Mouse (Mus musculus): ENCODE measurements around the gene Slc6a11.
A peak's percentile ranks its signal among the peaks of the same experiment; 100 is the strongest.

Gene Slc6a11

DNA sequence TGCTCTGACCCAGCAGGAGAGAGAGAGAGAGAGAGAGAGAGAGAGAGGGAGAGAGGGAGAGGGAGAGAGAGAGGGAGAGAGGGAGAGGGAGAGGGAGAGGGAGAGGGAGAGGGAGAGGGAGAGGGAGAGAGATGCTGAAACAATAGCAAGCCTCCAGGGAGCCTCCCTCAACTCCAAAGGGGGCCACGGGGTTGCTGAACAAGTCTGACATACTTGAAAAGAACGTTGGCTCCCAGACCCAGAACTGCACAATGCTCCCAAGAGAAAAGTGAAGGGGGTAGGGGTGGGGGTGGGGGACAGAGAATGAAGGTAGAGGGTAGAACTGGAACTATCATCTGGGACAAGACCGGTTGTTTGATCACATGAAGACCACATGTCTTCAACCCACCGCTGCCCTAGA is 136.9 kb downstream of the Slc6a11 start:
- DNase-seq (ENCODE audit: low spot score in 2 of 2) = no peak

- no peak for DNase-seq (ENCODE audit: low spot score in 2 of 2)
These were observed 138.5 kb downstream of the Slc6a11 start for GRCm38 (mm10) chr6:114269589-114269988.

DNA sequence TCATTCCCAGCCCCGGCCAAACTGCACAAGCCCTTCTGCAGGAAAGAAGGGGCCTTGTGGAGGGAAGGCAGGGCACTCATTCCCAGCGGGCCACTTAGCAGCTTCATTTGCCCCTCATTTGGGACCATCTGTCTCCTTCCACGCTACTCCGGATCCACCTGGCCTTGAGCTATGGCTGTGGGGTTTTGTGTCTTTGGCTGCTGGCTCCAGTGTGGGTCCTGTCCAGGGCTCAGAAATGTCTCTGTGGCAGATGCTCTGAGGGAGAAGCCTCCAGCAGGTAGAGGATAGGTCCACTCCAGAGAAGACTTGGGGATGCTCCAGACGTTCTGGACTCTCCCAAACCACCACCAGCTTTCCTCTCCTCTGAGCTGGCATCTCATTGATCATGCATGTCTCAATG is 139.8 kb downstream of the Slc6a11 start:
- DNase-seq (ENCODE audit: low spot score in 2 of 2) = no peak

DNA sequence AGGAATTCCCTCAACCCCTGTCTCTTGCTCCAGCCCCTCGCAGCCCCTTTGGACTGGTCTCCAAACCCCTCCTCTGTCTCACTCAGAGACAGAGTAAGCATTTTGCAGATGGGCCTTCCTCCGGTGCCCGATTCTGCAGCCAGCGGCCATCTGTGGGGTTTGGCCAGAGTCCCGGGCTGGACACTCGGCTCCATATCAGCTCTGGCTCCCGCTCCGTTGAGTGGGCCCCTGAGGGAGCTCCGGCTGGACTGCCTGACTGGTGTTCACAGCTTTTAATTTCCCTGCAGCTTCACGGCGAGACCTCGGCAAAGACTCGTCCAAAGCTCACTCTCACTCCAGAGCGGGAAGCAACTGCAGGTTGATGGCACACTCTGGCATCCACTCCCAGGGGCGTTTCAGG is 141.2 kb downstream of the Slc6a11 start:
- DNase-seq (ENCODE audit: low spot score in 2 of 2) = peak in 1 of 2 experiments; percentile 33

DNA sequence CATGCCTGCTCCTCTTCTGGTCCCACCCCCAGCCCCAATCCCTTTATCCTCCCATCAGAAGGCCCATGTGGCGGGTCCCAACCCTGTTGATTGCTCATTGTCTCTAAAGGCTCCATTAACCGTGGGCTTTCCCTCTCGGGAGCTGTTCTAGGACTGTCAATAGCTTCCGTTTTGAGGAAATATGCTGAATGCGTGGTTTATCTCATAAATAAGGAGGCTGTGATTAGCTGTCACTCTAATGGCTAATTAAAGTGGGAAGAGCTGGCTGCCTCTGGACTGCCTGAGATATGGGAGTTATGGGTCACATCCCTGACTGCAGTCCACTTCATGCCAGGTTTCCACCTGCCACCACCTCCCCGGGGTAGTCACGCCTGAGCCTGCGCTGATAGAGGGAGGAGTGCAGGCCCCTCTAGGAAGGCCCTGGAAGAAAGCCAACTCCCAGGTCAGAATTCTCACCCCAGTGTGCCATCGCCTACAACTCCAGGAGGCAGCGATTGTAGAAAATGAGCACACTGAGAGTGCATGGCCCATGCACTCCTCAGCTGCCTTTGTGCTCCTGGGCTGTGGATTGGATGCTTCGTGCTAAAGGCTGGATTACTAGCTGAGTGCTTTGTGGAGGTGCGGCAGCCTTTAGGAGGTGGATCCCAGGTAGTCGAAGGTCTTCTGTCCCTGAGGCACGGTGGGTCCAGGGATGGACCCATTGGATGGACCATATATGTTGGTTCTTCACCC is 143.1 kb downstream of the Slc6a11 start:
- DNase-seq (ENCODE audit: low spot score in 2 of 2) = no peak

DNA sequence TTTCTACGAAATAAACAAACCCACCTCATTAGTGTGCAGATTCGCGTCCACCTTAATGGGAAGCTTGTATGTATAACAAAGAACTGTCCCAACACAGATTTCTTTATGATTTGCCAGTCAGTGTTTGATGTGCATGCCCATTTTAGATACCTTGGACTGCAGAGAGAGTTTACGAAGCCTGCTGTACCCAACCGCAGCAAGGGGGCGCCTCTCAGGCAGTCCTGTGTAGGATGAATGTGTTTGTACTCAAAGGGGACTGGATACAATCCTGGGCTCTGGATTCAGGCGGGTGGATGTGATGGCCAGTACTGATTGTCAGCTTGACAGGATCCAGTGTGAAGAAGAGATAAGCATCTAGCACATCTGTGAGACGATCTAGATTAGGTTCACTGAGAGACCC is 144.8 kb downstream of the Slc6a11 start:
- no peak for DNase-seq (ENCODE audit: low spot score in 2 of 2)

DNA sequence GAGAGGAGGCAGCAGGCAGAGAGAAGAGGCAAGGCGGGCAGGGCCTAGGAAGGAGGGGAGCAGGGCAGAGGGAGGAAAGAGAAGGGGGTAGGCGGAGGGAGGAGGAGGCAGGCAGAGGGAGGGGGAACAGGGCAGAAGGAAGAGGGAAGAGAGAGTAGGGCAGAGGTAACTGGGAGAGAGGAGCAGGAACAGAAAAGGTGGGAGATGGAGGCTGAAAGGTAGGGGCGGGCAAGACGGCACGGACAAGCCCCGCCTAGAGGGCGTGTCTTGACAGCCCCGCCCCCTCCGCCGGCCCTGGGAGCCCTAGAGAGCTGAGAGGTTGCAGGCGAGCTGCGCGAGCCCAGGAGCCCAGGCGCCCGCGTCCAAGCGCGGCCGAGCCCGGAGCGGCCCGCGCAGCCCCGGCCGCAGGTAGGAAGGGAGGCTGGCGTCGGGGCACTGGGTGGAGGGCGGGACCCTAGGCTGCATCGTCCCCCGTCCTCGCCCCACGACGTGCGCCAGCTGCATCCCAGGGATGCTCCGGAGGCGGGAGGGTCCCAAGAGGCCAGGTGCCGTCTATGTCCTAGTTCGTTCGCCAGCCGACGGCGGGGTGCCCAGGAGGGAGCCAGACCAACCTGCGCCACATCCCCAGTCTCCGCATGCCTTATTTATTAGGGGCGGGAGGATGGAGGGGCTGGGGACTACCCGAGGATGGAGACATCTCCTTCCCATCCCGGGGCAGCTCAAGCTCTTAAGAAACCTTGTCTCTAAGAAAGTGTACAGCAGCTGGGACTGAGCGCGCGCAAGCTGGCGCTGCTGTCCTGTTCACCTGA is 151.6 kb downstream of the Slc6a11 start, which contains the start of gene Slc6a1:
Slc6a1 (plus strand) TSS at position 167 of the 809 bp plus-strand sequence.
- DNase-seq (ENCODE audit: low spot score in 2 of 2) = peak; percentile 37 to 70

- DNase-seq (ENCODE audit: low spot score in 2 of 2) = no peak
These were observed 152.3 kb downstream of the Slc6a11 start for GRCm38 (mm10) chr6:114283278-114283770.

- no peak for DNase-seq (ENCODE audit: low spot score in 2 of 2)
These were observed 153.1 kb downstream of the Slc6a11 start for GRCm38 (mm10) chr6:114283927-114284703.

- no peak for DNase-seq (ENCODE audit: low spot score in 2 of 2)
These were observed 154.4 kb downstream of the Slc6a11 start for GRCm38 (mm10) chr6:114285424-114285823.

DNA sequence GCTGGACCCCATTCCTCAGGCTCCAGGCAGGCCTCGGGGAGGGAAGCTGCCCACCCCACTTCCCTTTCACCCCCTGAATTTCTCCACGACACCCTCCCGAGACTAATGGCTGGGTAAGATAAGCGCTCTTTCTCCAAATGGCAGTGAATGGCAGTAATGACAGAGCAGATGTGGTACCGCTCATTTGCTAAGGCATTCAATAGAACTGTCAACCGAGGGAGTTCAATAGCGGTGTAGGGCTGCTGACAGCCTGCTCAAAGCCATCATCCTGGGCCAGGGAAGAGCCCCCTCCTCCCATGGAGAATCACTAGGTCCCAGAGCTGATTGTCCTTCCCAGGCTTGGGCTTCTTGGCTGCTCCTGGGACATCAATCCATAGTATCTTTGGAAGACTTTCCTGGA is 158.1 kb downstream of the Slc6a11 start:
- no peak for DNase-seq (ENCODE audit: low spot score in 2 of 2)

DNA sequence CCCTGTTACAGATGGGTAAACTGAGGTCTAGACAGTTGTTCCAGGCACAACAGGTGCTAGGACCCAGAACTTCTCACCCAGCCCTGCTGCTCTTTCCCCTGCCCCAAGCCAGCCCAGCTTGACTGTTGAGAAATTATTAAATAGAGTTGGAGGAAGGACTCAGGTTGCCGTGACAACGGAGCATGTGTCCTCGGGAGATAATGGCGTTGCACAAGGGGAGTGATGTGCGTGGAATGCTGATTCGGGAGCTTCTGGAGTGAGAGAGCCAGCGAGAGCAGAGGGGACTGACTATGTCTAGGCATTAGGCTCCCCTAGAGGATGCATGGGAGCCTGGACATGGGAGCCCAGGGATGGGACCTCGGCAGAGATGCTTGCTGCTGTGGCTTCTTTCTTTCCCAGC is 159.1 kb downstream of the Slc6a11 start:
- DNase-seq (ENCODE audit: low spot score in 2 of 2) = no peak

DNA sequence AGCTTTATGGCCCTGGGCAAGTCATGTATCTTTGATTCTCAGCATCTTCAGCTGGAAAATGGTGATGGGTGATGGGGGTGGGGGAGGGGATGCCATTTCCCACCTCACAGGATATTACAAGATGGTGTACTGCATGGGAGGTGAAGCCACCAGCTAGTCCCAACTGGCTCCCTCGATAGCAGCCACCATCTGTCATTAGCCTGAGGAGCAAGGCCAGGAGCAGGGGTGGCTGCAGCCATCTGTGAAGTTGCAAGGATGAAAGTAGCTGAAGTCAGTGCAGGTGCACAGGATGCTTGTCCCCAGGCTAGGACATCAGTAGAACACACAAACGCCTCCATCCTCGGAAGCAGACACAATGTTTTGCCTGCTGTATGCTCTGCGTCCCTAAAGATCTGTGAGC is 159.9 kb downstream of the Slc6a11 start:
- no peak for DNase-seq (ENCODE audit: low spot score in 2 of 2)

GRCm38 (mm10) chr6:114291396-114291795 is 160.4 kb downstream of the Slc6a11 start:
- no peak for DNase-seq (ENCODE audit: low spot score in 2 of 2)

DNA sequence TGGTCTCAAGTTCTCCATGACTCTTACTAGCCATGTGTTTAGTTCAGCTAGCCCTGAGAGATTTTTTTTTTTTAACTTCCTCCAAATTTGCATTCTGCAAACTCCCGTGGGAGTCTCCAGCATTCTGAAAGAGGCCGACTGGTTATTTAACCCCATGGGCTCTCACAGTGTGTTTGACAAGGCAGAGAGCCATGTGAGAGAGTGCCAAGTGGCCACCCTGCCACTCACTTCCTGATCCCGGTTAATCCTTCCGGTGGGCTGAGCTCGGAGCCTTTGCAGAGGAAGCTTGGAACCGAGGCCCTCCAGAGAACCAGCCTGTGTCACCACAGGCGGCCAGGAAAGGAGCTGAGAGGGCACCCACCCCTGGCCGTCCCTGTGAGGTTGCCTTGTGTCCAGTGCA is 162.5 kb downstream of the Slc6a11 start:
- DNase-seq (ENCODE audit: low spot score in 2 of 2) = no peak

DNA sequence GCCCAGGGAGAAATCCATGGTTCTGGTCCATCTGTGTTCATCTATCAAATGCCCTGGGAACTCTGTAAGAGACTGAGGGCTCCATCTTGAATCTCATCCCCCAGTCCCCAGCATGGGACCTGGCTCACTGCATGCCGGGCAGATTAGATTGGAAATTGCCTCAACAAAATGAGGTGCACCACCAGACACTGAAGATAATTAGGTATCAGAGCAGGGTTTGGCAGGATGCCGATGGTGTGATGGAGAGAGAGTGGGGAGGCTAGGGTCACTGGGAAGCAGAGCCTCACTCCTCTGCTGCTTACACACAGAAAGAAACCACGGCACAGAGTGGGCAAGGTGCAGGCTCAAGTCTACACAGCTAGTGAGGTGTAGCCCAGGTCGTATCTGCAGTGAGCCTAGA is 164.0 kb downstream of the Slc6a11 start:
- DNase-seq (ENCODE audit: low spot score in 2 of 2) = no peak

DNA sequence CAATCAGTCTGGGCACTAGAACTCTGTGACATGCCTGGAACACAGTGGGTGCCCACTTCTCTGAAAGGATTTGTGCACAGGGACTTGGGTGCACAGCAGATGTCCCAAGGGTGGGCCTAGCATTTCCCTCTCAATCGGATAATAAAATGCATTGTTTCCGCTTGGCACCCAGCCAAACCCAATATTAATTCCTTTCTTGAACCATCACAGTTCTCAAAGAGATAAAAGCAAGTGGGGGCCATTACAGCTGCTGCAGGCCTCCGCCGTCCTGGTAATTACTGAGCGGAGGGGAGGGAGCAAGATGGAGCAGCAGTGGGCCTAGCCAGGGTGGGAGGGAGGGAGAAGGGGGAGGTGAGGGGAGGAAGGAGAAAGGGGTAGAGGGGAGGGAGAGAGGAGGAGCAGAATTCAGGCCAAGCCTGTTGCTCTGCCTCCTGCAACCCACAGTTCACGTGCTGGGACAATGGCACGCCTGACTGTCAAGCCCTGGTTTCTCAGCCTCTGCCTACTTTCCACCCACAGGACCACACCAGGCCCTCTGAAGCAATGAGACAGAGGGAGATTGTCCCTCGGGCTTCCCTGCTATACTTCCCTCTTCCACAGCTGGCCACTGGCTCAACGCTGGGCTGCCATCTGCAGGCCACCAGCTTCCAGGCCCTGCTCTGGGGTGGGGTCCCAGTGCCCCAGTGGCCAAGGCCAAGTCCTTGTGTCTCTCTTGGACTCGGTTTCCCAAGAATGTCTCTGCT is 166.4 kb downstream of the Slc6a11 start:
- no peak for DNase-seq (ENCODE audit: low spot score in 2 of 2)

All from urinary bladder, postnatal 4 days (tissue).